Mouse (Mus musculus) ES-Bruce4 (cell line): Measurements from ENCODE around the gene Vwa7.

Experiments used
- CTCF ChIP-seq: IDR thresholded peaks from one replicate; pipeline ENCODE4 v1.8.1; 2011; ENCODE audit warnings: low read depth, low read length
- EP300 ChIP-seq: IDR thresholded peaks from 2 replicates; pipeline ENCODE4 v1.6.1; 2011; ENCODE audit warnings: low read depth, low read length; ENCODE audit not compliant: insufficient read depth
- POLR2A ChIP-seq: IDR thresholded peaks from one replicate; pipeline ENCODE4 v1.8.1; 2011; ENCODE audit warnings: low read length; ENCODE audit not compliant: insufficient read depth

GRCm38 (mm10) chr17:35029691-35030532 is 13.5 kb downstream of the Vwa7 start:
- TF ChIP-seq EP300 (no peak), CTCF (peak; percentile 59), POLR2A (no peak)
